Mouse (Mus musculus): ENCODE data around the gene Gid4.

- TF ChIP-seq POLR2A (IDR thresholded peaks at IDR 0.05; ENCODE audit: borderline replicate concordance, extremely low read depth, low read depth, low read length) (no peak), CTCF (IDR thresholded peaks at IDR 0.05; ENCODE audit: insufficient read depth, low read length) (no peak)
Observed at GRCm38 (mm10) chr11:60418473-60418803, 1.5 kb downstream of the Gid4 start.

All from lung, adult 2 months (tissue).